Mouse (Mus musculus) bone marrow, adult 2 months (tissue): ENCODE data around the gene B4galnt4.

Experiments
- CTCF ChIP-seq: fragments of 200-500 bp; IDR thresholded peaks from 2 replicates; pipeline ENCODE4 v1.5.1; 2011; ENCODE audit warnings: low read length, control low read depth; ENCODE audit not compliant: control insufficient read depth, insufficient read depth
- POLR2A ChIP-seq: fragments of 200-500 bp; IDR thresholded peaks from 2 replicates; pipeline ENCODE4 v1.6.1; 2011; ENCODE audit warnings: low read depth, mild to moderate bottlenecking, control low read depth, low read length, borderline replicate concordance; ENCODE audit not compliant: control insufficient read depth

DNA sequence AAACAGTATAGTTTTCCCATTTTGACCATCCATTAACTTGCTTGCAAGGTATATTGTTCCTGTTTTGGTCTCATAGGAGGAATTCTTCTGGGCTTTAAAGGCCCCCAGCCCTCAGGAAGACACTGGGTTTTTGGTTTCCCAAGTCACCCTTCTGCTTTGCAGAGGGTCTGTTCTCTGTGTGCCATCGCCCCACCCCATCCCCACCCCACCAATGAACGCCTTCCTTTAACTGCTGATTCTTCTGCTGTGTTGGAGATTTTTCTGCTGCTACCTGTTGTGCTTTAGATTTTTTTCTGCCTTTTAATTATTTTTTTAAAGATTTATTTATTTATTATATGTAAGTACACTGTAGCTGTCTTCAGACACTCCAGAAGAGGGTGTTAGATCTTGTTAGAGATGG, 32.1 kb upstream of the B4galnt4 start, which contains the start of gene Gm17387:
- TF ChIP-seq CTCF (no peak), POLR2A (no peak)
